Mouse (Mus musculus) forebrain, embryonic 12.5 days (tissue): Measurements from ENCODE around the gene Aqp3. TPM values are rescaled to one million over a fixed set of nuclear protein-coding genes. Genes with fewer than 3 reads are reported as not detected.

ENCODE experiments used
- ATAC-seq: fragments of 200-750 bp; cut with Nextera tagmentation; 2 replicates; pipeline ENCODE4 v1.8.0; 2017; ENCODE audit warnings: moderate TSS enrichment; ENCODE audit not compliant: low FRiP score
- H3K27ac ChIP-seq: fragments of 300-500 bp; sonication (generic); 2 replicates; pipeline ENCODE4 v1.5.1; 2016; ENCODE audit warnings: mild to moderate bottlenecking
- H3K27me3 ChIP-seq: fragments of 300-500 bp; sonication (generic); 2 replicates; pipeline ENCODE4 v1.6.1; 2016; ENCODE audit warnings: mild to moderate bottlenecking
- H3K36me3 ChIP-seq: fragments of 300-500 bp; sonication (generic); replicated peaks from 2 replicates; pipeline ENCODE4 v1.6.1; 2016; ENCODE audit warnings: mild to moderate bottlenecking
- H3K4me1 ChIP-seq: fragments of 300-500 bp; sonication (generic); 2 replicates; pipeline ENCODE4 v1.6.1; 2016
- H3K4me2 ChIP-seq: fragments of 300-500 bp; sonication (generic); 2 replicates; pipeline ENCODE4 v1.6.1; 2016; ENCODE audit warnings: mild to moderate bottlenecking, moderate library complexity
- H3K4me3 ChIP-seq: fragments of 300-500 bp; sonication (generic); replicated peaks from 2 replicates; pipeline ENCODE4 v1.5.1; 2016; ENCODE audit warnings: mild to moderate bottlenecking
- H3K9ac ChIP-seq: fragments of 300-500 bp; sonication (generic); 2 replicates; pipeline ENCODE4 v1.6.1; 2016; ENCODE audit warnings: mild to moderate bottlenecking
- H3K9me3 ChIP-seq: fragments of 300-500 bp; sonication (generic); 2 replicates; pipeline ENCODE4 v1.6.1; 2016
- WGBS: fragments of 180-500 bp; shearing (Covaris S2); methylation state at CpG from one replicate; pipeline ENCODE4 v1.1.7; 2016; 5-methylcytosine and 5-hydroxymethylcytosine counted together
- polyA plus RNA-seq: library from polyadenylated mRNA; unstranded; fragments of >200 nt; fragmentation: Nextera tagmentation; extraction: Ambion mirVana; gene quantifications from 2 replicates; pipeline ENCODE4 v1.2.1, GENCODE M21; 2016

The Aqp3 gene
- polyA plus RNA-seq: 1.3 and 2.4 TPM in 2 replicates

DNA sequence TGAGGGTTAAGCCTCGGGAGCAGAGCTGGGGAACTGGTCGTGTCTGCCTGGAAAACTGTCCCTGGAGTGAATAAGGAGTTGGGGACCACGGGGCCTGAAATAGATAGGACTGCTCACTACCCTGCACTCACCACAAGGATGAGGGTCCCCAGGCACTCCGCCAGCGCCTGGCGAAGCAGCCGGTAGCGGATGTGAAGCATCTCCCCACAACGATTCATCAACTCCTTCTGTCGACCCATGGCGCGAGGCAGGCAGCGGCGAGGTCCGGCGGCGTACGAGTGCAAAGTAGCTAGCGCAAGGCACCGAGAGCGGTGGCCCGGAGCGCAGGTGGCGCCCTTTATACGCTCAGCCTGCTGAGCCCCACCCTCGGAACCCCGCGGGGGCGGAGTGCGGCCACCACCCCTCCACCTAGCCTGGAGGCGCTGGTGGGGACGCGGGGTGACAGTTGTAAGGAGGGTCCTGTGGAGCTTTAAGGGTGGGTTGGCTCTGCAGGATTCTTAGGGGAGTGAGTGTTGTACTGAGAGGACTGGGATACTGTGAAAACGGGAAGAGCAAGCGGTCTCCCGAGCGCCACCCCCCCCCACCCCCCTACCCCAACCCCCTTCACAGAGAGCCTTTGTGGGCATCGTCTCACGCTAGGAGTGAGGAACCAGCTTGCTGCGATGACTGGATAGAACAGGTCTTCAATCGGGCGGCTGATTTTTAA is at the start of gene Aqp3:
Gene Aqp3 (minus strand): TSS at position 313 of the 706 bp plus-strand sequence.
- Histone ChIP-seq H3K4me2 (peak within 1 kb of the TSS; percentile 86), H3K4me3 (peak within 1 kb of the TSS; percentile 45), H3K36me3 (no peaks in the 10 kb centered on the region), H3K9me3 (no peaks in the 10 kb centered on the region), H3K4me1 (peaks cover 13% of the 10 kb centered on the region), H3K27me3 (peaks cover 42% of the 10 kb centered on the region), H3K27ac (no peak within 1 kb of the TSS), H3K9ac (peak within 1 kb of the TSS; percentile 42; the same call in 1 of the 2 replicates)
- WGBS: under 1% methylated on average over 42 of the region's 42 CpGs
- 0 out of 2 replicates have a peak, but pooled peaks have one; percentile 30 for ATAC-seq

DNA sequence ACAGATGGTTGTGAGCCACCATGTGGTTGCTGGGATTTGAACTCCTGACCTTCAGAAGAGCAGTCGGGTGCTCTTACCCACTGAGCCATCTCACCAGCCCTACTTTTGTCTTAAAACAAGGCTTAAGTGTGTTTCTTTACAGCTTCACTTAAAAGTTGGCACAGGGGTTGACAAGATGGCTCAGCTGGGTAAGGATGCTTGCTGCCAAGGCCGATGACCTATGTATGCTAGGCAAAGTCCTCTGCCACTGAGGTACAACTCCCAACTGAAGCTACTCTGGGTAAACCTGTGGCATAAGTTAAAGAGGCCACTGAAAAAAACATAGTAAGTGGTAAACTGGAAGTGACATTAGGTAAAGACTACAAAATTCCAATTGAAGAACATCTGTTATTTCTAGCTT is 44.6 kb upstream of the Aqp3 start:
- H3K9me3 ChIP-seq: 0 out of 2 replicates have a peak, but pooled peaks cover 2% of the 10 kb centered on the region
- no peaks in the 10 kb centered on the region for H3K27me3 ChIP-seq
- 79% methylated on average over 2 of the region's 2 CpGs for WGBS
- peaks cover 28% of the 10 kb centered on the region for H3K36me3 ChIP-seq
- no peak overlapping the region for H3K4me3 ChIP-seq
- no peak for ATAC-seq
- H3K4me2 ChIP-seq: no peak overlapping the region
- no peak overlapping the region for H3K9ac ChIP-seq
- no peak overlapping the region for H3K27ac ChIP-seq
- H3K4me1 ChIP-seq: peaks cover 2% of the 10 kb centered on the region

DNA sequence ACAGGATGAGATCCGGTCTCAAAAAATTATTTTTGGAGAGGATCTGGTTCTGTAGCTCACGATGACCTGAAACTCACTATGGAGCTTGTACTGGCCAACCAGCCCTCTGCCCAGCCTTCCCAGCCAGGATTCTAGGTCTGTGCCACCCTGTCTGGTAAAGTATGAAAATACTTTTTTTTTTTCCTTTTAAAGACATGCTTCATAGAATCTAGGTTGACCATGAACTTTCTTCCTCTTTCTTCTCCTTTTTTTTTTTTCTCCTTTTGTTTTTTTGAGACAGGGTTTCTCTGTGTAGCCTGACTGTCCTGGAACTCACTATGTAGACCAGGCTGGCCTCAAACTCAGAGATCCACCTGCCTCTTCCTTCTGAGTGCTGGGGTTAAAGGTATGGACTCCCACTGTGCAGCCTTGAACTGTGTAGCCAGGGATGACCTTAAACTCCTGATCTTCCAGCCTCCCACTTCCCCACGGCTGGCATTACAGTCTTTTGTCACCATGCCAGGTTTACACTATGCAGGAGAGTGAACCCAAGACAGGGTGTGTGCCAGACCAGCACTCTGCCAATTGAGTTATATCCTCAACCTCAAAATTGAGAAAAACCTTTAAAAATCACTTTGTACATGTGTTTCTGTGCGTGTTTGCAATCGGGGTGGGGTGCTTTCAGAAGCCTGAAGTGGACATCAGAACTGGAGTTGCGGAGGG is 42.3 kb upstream of the Aqp3 start:
- no peak for ATAC-seq

DNA sequence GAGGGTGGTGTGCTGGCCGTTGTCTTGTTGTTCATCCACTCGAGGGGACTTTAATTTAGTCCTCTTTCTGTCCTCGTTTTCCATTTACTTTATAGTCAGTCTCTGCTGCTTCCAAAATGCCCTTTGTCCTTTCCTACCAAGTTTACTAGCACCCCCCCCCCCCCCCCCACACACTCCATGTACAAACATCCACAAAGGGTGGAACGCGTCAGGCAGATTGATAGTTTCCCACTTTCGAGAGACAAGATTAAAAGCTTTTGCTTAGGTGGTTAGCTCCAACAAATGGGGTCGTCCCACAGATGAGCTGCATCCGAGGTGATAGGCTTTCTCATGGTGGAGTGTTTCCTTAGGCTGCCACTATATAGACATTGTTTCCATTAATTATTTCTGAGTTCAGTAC is 38.8 kb upstream of the Aqp3 start:
- Histone ChIP-seq H3K4me1 (peaks cover 14% of the 10 kb centered on the region), H3K9me3 (0 out of 2 replicates have a peak, but pooled peaks cover 2% of the 10 kb centered on the region), H3K4me3 (peak overlapping the region; percentile 95), H3K27ac (peak overlapping the region; percentile 99), H3K4me2 (peak overlapping the region; percentile 64), H3K9ac (peak overlapping the region; percentile 99), H3K36me3 (peaks cover 23% of the 10 kb centered on the region), H3K27me3 (no peaks in the 10 kb centered on the region)
- under 1% methylated on average over 8 of the region's 8 CpGs for WGBS
- ATAC-seq: no peak

More for the DNA sequence above, 42.3 kb upstream of the Aqp3 start:
- no peaks in the 10 kb centered on the region for H3K27me3 ChIP-seq
- H3K4me2 ChIP-seq: no peak overlapping the region
- peaks cover 7% of the 10 kb centered on the region for H3K4me1 ChIP-seq
- 94% methylated on average over 6 of the region's 6 CpGs for WGBS
- 0 out of 2 replicates have a peak, but pooled peaks cover 2% of the 10 kb centered on the region for H3K9me3 ChIP-seq
- H3K27ac ChIP-seq: no peak overlapping the region
- H3K9ac ChIP-seq: no peak overlapping the region
- H3K36me3 ChIP-seq: peaks cover 28% of the 10 kb centered on the region
- H3K4me3 ChIP-seq: no peak overlapping the region

DNA sequence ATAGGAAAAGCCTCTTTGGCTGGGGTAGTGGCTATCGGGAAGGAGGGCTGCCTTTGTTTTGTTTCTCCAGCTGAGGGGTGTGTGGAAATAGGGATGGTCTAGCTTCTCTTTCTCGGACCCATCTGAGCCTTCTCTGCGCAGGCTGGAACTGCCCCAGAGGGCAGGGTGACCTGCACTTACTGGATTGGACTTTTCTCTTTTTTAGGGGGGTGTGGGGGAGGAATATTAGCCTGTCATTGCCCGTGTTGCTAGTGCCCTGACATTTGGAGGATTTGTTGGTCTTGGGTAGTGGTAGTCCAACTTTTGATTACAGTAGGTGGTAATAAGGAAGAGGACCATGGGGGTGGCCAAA is 38.4 kb upstream of the Aqp3 start:
- Histone ChIP-seq H3K27me3 (no peaks in the 10 kb centered on the region), H3K4me2 (peak overlapping the region; percentile 64), H3K27ac (peak overlapping the region; percentile 99), H3K9me3 (0 out of 2 replicates have a peak, but pooled peaks cover 2% of the 10 kb centered on the region), H3K9ac (peak overlapping the region; percentile 99), H3K4me3 (peak overlapping the region; percentile 95), H3K4me1 (peaks cover 14% of the 10 kb centered on the region), H3K36me3 (peaks cover 22% of the 10 kb centered on the region)
- 0% methylated on average over 4 of the region's 4 CpGs for WGBS
- ATAC-seq: peak; percentile 18; the same call in 1 of the 2 replicates

DNA sequence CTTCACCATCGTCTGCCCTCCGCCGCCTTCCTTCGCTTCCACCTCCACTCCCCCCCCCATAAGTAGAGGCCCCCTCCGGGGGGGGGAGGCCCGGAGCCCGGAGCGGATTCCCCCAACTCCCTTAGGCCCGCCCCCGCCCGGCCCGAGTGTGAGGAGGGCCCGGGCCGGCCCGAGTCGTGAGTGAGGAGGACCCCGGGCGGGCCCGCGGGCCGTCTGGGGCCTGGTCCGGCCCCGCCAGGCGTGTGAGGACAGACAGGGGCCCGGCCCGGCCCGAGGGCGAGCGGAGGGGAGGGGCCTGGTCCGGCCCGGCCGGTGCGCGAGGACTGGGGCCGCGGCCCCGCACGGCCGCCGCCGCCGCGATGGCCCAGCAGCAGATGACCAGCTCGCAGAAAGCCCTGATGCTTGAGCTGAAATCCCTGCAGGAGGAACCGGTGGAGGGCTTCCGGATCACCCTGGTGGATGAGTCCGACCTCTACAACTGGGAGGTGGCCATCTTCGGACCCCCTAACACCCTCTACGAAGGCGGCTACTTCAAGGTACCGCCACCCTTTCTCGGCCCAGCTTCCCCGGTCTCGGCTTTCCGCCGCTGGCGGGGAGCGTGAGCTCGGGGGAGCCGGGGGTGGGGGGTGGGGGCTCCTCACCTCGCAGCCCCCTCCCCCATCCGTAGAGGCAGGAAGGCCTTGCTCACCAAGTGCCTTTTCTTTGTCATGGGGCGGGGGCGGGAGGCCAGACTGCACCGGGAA is 37.9 kb upstream of the Aqp3 start, which contains the start of gene Ube2r2:
Gene Ube2r2 (plus strand): TSS at position 33 of the 743 bp plus-strand sequence.
- no peaks in the 10 kb centered on the region for H3K27me3 ChIP-seq
- peak within 1 kb of the TSS; percentile 99 for H3K27ac ChIP-seq
- under 1% methylated on average over 61 of the region's 65 CpGs for WGBS
- peak within 1 kb of the TSS; percentile 64 for H3K4me2 ChIP-seq
- peak within 1 kb of the TSS; percentile 99 for H3K9ac ChIP-seq
- H3K36me3 ChIP-seq: peaks cover 16% of the 10 kb centered on the region
- ATAC-seq: peak; percentile 82
- H3K4me1 ChIP-seq: peaks cover 14% of the 10 kb centered on the region
- H3K4me3 ChIP-seq: peak within 1 kb of the TSS; percentile 95
- 0 out of 2 replicates have a peak, but pooled peaks cover 2% of the 10 kb centered on the region for H3K9me3 ChIP-seq

DNA sequence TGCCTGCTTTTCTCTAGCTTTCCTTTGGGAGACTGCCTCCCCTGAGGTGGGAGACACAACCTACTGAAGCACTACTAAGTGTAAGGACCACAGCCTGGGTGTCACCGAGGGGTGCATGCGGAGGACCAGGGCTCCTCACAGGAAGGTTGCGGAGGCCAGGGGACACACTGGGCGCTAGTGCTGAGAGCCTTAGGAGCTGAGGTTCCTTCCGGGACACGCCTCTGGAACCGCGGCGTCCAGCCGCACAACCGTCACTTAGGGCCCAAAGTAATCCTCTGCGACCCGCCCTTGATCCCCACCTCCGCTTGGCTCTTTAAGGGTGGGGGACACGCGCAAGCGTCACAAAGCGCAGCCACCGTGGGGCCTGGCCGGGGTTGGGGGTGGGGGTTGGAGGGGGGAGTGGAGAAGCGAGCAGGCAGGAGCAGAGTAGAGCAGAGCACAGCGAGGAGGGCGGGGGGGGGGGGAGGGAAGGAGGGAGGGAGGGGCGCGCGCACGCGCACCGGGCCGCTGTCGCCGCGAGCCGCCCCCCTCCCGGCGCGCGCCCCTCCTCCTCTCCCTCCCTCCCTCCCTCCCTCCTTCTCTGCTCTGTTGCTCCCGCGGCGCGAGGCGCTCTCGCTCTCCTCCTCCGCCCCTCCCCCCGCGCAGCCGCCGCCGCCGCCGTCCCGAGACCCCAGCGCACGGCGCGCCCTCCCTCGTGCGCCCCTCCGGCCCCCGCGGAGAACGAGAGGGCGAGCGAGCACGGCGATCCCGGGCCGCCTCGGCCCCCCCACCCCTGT is 37.1 kb upstream of the Aqp3 start:
- WGBS: 2% methylated on average over 20 of the region's 70 CpGs
- H3K9ac ChIP-seq: peak overlapping the region; percentile 99

DNA sequence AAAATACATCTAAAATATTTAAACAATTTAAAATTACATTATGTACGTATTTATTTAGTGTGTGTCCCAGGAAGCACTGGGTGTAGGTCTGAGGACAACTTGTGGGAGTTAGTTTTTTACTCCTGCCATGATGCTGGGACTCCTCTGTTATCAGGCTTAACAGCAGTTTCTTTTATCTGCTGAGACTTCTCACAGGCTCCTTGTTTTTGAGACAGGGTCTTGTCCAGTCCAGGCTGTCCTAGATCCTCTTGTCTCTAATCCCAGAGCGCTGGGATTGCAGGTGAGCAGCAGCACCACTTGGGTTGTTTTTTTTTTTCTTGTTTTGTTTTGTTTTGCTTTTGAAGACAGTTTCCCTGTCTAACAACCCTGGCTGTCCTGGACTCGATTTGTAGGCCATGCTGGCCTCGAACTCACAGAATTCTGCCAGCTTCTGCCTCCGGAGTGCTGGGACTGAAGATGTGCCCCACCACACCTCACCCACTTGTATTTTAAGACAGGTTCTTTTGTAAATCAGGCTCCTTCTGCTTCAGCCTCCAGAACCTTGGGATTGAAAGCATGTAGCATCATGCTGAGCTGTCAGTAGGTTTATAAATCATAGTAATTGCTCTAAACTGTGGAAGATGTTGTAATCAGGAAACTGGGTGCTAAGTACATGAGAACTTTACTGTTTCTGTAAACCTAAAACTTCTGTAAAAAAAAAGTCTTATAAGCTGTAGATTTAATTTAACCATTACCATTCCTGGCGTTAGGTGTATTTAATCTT is 35.7 kb upstream of the Aqp3 start:
- Histone ChIP-seq H3K4me3 (no peak overlapping the region), H3K9ac (no peak overlapping the region), H3K4me1 (peaks cover 14% of the 10 kb centered on the region), H3K27ac (no peak overlapping the region), H3K9me3 (no peaks in the 10 kb centered on the region), H3K27me3 (no peaks in the 10 kb centered on the region), H3K4me2 (no peak overlapping the region), H3K36me3 (peaks cover 4% of the 10 kb centered on the region; the same call in 1 of the 2 replicates)
- 89% methylated on average over 6 of the region's 6 CpGs for WGBS
- no peak for ATAC-seq

More for the DNA sequence above, 37.1 kb upstream of the Aqp3 start:
- peak overlapping the region; percentile 99 for H3K27ac ChIP-seq
- H3K36me3 ChIP-seq: peaks cover 9% of the 10 kb centered on the region; the same call in 1 of the 2 replicates
- peak overlapping the region; percentile 95 for H3K4me3 ChIP-seq
- 0 out of 2 replicates have a peak, but pooled peaks cover 2% of the 10 kb centered on the region for H3K9me3 ChIP-seq
- peak overlapping the region; percentile 64 for H3K4me2 ChIP-seq
- H3K4me1 ChIP-seq: peaks cover 14% of the 10 kb centered on the region
- no peaks in the 10 kb centered on the region for H3K27me3 ChIP-seq
- peak; percentile 94 for ATAC-seq

DNA sequence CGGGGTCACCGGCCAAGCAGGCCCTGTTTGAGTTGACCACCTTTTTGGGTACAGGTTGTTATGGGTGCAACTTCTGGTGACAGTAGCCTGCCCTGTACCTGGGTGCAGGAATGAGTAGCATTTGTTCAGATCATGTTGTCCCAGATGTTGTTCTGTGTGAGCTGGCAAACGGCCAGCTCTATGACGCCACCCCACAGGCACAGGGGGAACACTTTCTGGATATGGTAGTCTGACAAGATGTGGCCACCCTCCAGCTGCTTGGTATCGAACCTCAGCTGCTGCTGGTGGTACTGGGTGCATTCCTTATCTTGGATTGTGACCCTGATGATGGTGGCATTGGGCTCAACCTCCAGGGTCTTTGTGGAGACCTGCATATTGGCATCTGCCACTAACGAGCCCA is 34.5 kb upstream of the Aqp3 start:
- Histone ChIP-seq H3K27ac (no peak overlapping the region), H3K4me2 (no peak overlapping the region), H3K9me3 (no peaks in the 10 kb centered on the region), H3K36me3 (no peaks in the 10 kb centered on the region), H3K27me3 (no peaks in the 10 kb centered on the region), H3K4me1 (peaks cover 11% of the 10 kb centered on the region; the same call in 1 of the 2 replicates), H3K9ac (no peak overlapping the region), H3K4me3 (no peak overlapping the region)
- WGBS: 77% methylated on average over 6 of the region's 6 CpGs
- no peak for ATAC-seq

DNA sequence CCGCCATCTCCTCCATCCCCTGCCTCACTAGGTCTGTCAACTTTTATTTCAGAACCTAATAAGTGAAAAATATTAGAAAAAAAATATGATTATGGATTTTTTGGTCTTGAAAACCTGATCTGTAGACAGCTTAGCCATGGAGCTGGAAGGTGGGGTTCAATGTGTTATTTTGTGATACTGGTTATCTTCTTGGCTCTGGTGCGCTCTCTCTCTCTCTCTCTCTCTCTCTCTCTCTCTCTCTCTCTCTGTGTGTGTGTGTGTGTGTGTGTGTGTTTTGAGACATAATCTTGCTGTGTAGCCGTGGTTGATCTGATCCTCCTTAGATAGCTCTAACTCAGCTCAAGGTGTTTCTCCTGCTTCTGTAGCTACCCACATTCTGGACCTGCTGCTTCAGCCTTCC is 31.9 kb upstream of the Aqp3 start:
- Histone ChIP-seq H3K4me2 (no peak overlapping the region), H3K27me3 (no peaks in the 10 kb centered on the region), H3K36me3 (no peaks in the 10 kb centered on the region), H3K4me3 (no peak overlapping the region), H3K9ac (no peak overlapping the region), H3K27ac (no peak overlapping the region), H3K9me3 (no peaks in the 10 kb centered on the region), H3K4me1 (peaks cover 6% of the 10 kb centered on the region; the same call in 1 of the 2 replicates)
- 85% methylated on average over 3 of the region's 3 CpGs for WGBS
- ATAC-seq: no peak

DNA sequence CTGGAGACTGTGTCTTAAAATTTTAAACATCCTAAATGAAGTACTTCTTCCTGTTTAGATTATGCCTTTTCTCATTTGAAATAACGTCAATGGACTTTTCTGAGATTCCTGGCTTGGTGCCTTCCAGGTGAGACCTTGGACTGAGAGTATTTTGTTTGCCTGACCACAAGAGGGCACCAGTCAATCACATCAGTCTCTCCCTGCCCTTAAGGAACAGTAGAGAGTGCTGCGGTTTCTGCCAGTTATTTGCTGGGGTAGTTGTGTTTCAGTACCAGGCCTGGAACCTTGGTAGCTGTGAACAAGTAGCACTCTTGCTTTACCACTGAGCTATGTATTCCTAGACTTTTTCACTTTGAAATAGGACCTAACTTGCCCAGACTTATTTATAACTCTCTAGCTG is 31.4 kb upstream of the Aqp3 start:
- H3K4me1 ChIP-seq: peaks cover 2% of the 10 kb centered on the region; the same call in 1 of the 2 replicates
- 8% methylated on average over 2 of the region's 2 CpGs for WGBS
- no peaks in the 10 kb centered on the region for H3K36me3 ChIP-seq
- no peaks in the 10 kb centered on the region for H3K9me3 ChIP-seq
- H3K27ac ChIP-seq: no peak overlapping the region
- no peak overlapping the region for H3K9ac ChIP-seq
- H3K27me3 ChIP-seq: no peaks in the 10 kb centered on the region
- ATAC-seq: peak; percentile 64; the same call in 1 of the 2 replicates
- no peak overlapping the region for H3K4me2 ChIP-seq
- no peak overlapping the region for H3K4me3 ChIP-seq
